Mouse (Mus musculus) heart, postnatal 14 days (tissue): ENCODE measurements around the gene Vwce. TPM values are rescaled to one million over a fixed set of nuclear protein-coding genes. Genes with fewer than 3 reads are reported as not detected.

Source experiments
- DNase-seq, 2 experiments: peaks; one replicate each; pipeline ENCODE4 v3.0.0; 2021 to 2022
- intact Hi-C: fragments of 180-260 bp; cut with DNase I; formaldehyde crosslinking; loops from one replicate; pipeline ENCODE4 v1.15.1; 2025
- long read RNA-seq, 2 experiments: library from polyadenylated mRNA; stranded (forward); transcript quantifications; one replicate each; pipeline ENCODE4 v2.0.0; 2021
- total RNA-seq, 2 experiments: library from RNA; stranded (reverse); gene quantifications; 2 replicates each; pipeline ENCODE4 v1.2.3; 2021

Gene Vwce
- under 1 TPM in 1 of 2 experiments, not detected in 1; 0.45 TPM for total RNA-seq
- long read RNA-seq, experiment 1: 0 reads
- long read RNA-seq, experiment 2: 0 reads

DNA sequence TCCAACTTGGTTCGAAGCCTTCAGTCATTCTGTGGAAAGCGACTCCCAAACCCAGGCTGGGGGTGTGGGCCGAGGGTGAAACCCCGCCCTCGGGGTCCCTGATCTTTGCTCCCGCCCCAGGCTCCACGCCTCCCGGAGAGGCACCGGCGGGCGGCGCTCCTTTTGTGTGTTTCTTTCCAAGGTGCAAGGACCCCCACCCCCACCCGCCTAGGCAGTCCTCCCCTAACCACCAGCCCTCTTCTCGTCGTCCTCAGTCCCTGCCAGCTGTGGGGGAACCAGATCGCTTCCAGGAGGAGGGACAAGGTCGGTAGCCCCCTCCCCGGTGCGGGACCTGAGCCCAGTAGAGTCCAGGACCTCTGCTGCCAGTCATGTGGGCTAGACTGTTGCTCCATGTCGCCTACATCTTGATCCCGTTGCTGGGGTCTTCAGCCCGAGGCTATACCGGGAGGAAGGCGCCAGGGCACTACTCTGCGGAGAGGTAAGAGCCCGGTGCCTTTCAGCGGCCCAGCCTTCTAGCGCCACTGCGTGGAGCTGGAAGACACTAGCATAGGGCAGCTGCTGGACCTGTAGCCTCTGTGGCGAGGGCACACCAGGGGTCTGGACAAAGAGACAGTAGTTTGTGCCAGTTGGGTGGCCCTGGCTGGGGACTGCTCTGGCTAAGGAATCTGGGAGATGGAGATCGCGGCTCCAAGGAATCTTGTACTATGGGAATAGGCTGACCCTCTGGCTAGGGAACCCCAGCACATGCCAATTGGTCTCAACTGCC is at the start of gene Vwce:
Gene Vwce, plus strand, starts transcription at position 108 of the 766 bp plus-strand sequence.
- peak; percentile 30 to 50 for DNase-seq
- intact Hi-C loops: no loop called here

DNA sequence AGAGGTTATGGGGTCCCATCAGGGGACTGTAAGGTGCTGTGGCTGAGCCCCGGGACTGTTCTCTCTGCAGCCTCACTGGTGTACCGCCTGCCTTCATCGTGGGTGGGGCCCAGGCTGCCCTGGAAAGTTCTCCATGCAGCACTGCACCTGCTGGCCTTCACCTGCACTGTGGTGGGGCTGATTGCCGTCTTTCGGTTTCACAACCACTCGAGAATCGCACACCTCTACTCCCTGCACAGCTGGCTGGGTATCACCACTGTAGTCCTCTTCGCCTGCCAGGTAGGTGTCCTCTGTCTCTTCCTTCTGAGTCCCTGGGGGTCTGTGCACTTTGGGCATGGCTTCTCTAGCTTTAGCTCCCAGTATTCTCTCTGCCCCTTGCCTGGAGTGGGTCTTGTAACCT is 48.9 kb upstream of the Vwce start:
- intact Hi-C loops: no loop called here
- no peak for DNase-seq

DNA sequence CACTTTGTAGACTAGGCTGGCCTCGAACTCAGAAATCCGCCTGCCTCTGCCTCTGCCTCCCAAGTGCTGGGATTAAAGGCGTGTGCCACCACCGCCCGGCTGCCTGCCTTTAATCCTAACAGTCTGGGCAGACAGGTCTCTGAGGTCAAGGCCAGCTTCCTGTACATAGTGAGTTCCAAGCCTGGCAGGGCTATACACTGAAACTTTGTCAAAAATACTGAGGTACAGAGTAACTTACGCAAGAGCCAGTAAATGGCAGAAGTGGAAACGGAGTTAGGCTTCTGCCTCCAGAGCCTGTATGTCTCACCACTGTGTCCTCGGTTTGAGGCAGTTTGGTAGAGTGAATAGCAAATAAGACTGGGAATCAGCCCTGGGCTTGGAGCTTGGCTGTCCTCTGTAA is 46.8 kb upstream of the Vwce start:
- intact Hi-C loops: no loop called here
- no peak for DNase-seq

DNA sequence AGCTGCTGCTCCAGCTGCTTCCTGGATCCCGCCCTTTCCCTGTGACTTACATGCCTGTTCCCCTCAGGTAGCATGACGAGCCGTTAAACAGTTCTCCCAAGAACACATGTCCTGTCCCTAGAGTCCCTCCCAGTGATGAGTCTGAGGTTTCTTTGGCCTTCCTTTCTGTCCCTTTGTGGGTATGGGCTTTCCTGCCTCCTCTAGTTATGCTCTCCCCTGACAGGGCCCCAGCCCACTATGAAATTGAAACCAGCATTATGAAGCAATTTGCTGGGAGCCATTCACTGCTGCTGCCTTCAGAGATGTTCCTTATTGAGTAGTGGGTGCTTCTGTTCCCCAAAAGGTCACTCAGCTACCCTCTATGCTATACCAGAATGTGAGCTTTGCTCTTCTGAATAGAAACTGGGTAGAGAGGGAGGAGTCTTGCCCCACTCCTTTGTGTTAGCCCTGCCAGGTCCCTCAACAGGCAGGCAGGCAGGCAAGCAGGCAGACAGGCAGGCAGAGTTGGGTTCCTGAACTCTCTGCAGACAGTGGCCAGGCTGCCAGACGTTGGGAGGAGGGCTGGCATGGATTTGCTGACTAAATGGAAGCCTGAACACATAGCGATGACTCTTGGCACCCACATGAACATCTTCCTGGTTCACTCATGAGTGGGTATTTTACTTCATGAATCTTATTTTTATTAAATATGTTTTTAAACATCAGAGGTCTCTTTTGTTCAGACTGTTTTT is 44.7 kb upstream of the Vwce start:
- intact Hi-C loops: no loop called here
- no peak for DNase-seq

DNA sequence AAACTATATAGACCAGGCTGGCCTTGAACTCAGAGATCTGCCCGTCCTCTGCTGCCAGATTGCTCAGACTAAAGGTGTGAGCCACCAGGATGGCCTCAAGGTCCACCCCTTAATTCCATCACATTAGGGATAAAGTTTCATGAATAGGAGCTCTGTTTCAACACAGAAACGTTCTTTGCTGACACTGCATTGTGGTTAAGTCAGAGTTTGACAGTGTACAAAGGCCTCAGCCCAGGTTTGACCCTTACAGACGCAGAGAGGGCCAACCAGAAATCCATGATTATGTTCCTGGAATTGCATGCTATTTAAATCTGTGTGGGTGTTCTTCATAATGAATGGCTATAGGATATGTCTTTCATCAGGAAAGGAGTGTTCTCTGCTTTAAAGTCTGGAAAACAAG is 43.7 kb upstream of the Vwce start:
- intact Hi-C loops: no loop called here
- no peak for DNase-seq

DNA sequence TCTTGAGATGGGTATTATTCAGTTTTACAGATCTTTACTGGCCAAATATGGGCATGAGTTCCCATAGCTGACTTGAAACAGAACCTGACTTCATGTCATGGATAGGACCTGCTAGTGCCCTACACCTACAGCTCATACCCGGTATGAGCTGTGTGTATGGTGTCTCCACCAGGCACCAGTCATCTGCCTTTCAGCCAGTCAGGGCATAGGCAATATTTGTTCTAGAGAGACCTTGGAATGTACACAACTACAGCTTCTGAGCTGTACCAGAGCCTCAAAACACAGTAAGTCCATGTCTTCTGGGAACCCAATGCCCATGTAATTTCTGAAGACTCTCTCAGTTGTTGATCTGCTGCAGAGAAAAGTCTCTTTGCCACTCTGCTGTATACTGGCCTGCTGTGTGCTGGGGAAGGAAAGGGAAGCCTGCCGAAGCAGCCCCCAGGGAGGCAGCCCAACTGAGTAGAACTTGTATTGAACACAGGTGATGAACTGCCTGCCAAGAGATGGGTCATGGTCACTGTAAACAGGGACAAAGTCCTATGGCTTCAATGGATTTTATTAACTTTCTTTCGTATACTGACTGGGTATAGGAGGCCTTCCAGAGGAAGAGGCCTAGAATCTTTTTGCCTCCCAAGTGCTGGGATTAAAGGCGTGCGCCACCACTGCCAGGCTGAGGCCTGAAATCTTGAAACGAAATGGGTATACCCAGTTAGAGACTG is 42.2 kb upstream of the Vwce start:
- no peak for DNase-seq
- intact Hi-C loops: no loop called here

DNA sequence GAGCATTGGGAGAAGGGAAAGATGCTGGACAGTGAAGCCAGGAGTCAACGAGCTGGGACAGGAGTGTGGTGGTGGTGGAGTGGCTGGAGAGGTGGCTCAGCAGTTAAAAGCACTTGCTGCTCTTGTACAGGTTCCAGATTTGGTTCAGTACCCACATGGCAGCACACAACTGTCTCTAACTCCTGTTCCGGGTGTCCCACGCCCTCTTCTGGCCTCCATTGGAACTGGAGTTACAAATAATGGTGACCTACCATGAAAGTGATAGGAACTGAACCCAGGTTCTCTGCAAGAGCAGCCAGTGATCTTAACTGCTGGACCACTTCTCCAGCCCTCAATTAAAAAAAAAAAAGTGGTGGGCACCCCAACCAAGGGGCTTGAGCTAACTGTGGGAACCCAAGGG is 35.8 kb upstream of the Vwce start:
- intact Hi-C loops: no loop called here
- peak in 1 of 2 experiments; percentile 14 for DNase-seq

DNA sequence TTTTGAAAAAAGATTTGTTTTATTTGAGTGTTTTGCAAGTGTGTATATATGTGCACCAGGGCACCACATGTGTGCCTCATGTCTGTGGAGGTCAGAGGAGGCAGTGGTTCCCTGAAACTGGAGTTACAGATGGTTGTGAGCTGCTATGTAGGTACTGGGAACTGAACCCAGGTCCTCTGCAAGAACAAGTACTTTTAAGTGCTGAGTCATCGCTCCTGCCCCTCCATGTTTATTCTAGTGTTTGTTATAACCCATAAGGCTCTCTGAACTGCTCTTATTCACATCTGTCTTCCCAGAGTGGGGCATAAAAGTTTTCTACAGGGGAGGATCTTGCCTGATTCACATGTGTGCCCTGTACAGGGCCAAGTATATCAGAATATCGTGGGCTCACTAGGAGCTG is 34.4 kb upstream of the Vwce start:
- intact Hi-C loops: loop anchor here (5.0 kb wide), 1 partner anchor 267 kb away; no protein-coding TSS in a partner anchor
- no peak for DNase-seq

DNA sequence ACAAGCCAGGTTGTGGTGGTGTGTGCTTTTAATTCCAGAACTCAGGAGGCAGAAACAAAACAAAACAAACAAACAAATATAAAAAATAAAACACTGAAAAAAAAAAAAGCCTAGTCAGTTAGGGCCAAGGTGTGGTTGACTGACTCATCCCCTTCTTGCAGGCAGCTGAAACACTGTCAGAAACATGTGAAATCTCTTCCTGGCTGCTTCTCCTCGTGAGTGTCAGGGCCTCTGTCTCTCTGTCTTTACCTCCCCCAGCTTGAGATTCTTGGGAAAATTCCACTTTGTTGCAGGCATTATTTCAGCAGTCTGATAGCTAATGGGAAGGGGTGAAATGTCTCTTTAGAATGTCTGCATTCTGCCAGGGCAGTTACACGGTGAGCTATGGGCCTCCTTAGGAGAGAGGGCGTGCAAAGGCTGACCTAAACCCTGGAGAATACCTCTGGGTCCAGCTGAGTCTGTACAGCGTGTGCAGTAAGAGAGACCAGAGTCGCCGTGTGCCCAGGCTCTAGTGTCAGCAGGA is 31.7 kb upstream of the Vwce start:
- intact Hi-C loops: loop anchor here (5.0 kb wide), 1 partner anchor 270 kb away; no protein-coding TSS in a partner anchor
- DNase-seq: no peak

DNA sequence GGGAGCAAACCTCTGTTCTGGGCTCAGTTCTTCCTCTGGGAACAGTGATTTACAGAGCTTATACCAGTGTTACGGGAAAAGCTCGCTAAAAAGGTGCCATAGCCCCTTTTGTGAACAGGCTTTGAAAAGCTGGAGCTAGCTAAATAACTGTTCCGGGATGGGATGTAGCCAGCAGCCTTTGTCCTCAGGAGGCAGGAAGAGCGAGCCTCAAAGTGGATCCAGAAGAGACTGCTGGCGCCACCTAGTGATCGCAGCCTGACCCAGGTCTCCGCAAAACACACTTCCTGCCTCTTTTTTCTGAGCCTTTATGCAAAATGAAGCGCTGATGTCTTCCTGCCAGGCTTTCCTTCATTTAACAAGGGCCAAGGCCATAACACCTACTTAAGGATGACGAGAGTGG is 31.2 kb upstream of the Vwce start:
- DNase-seq: peak; percentile 91 to 93
- intact Hi-C loops: loop anchor here (5.0 kb wide), 1 partner anchor 270 kb away; no protein-coding TSS in a partner anchor

DNA sequence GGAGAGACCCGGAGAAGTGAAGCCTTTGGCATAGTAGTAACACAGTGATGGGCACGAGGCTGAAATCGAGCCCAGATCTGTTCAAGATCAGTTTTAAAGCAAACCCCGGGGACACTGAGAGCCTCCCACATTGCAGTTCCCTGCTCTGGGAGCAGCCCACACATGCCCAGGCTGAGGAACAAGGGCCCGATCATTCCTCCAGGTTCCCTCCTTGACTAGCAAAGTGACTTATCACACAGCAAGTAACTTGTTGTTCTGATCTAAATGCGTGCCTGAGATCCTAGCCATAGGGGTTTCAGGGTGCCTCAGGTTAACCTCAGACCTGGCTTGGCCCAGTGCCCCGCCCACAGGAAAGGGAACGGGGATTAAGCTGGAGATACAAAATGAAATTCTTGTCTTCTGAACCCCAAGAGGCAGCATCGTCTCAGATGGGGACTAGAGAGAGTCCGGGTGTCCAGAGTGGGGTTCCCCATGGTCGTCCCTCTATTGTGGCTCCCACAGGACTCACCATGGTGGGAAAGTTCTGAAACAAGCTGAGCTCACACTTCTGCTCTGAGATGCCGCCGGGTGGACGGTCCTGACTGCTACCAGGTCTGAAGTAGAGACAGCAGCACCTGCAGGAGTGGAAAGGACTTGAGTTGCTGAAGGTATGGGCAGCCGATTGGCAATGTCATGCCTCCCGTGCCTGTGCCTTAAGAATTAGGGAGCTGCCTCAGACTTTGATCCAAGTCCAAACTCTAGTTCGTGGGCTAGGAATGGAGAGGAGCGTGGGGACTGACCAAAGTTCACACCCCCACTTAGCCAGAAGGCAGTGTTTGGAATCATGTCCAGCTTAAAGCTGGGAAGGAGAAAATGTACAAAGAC is 30.1 kb upstream of the Vwce start:
- intact Hi-C loops: loop anchor here (5.0 kb wide), 1 partner anchor 272 kb away; no protein-coding TSS in a partner anchor
- DNase-seq: peak in 1 of 2 experiments; percentile 12

DNA sequence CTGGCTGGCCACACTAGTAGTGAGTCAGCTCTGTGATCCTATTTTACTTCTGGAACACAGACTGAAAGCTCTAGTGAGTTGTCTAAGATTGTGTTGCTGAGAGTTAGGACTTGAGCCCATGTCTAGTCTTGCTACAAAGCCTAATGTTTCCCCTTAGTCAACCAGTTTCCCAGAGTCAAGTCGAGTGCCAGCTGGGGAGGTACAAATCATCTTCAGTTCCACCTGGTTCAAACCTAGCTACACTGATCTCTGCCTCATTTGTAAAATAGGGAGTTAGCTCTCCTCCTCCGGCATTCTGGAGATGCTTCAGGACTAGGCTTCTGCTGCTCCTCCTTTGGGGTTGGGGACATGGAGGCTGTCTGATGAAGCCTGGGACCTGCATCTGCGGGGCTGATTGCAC is 29.5 kb upstream of the Vwce start:
- no peak for DNase-seq
- intact Hi-C loops: loop anchor here (5.0 kb wide), 1 partner anchor 272 kb away; no protein-coding TSS in a partner anchor

DNA sequence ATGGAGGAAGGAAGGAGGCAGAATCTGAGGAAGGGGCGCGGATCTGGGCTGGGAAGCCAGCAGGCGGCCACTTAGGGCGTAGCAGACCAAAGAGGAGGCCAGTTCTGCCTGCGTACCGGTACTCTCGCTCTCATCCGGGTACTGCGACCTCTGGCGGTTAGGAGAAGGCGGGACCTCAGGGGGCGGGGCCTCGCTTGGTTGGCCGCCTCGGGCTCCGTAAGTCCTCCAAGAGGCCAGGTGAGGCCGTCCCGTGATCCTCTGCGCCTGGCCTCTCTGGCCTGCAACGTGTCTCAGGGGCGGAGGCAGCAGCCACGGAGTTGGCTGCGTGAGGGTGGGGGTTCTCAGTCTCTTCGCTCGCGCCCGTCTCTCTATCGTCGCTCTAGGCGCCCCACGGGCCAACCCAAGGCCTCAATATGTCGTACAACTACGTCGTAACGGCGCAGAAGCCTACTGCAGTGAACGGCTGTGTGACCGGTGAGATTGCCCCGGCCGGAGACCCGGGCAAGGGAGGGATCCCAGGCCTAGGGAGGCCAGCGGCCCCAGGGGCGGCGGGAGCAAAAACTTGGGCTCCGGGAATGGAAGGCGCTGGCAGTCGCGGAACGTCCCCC is 28.6 kb upstream of the Vwce start, which contains the start of the genes Ddb1 and Tkfc:
Gene Ddb1, plus strand, starts transcription at position 35 of the 608 bp plus-strand sequence.
Gene Tkfc, minus strand, starts transcription at position 362 of the 608 bp plus-strand sequence.
- intact Hi-C loops: loop anchor here (5.0 kb wide), 1 partner anchor 78 kb away; the partner anchor contains the start of genes Cpsf7 and Sdhaf2
- peak; percentile 98 to 99 for DNase-seq

DNA sequence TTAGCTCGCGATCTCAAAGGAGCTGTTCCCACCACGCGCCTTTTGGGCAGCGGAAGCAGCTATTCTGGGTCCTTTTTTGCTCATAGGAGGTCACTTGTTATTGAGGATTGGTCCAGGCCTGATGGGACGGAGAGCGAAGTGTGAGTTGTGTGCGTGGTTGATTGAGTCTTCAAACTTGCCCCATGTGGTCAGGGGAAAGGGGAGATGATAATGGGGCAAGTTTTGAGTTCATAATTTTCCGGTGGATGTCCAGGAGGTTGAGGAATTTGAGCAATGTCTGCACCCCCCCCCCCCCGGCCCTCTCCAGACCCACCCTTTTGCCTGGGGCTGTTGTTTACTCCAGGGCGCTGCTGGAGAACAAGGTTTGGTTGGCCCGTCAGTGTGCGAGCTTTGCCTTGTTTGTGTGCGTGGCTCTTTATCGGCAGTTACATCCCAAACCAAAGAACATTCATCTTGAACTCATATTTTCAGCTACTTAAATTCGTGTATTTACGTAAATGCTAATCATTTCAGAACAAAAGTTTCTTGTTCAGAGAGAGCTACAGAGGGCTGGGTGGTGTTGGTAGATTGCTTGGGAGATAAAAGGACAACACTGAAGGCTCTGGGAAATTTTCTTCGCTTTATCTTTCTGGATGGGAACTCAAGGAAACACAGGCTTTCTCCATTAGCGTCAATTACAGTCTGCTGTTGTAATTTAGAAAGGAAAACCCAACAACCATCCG is 28.0 kb upstream of the Vwce start:
- DNase-seq: peak in 1 of 2 experiments; percentile 10
- intact Hi-C loops: loop anchor here (1.0 to 5.0 kb wide), 2 partner anchors 51 to 79 kb away; partner anchors contain the start of genes Cpsf7 and Sdhaf2

DNA sequence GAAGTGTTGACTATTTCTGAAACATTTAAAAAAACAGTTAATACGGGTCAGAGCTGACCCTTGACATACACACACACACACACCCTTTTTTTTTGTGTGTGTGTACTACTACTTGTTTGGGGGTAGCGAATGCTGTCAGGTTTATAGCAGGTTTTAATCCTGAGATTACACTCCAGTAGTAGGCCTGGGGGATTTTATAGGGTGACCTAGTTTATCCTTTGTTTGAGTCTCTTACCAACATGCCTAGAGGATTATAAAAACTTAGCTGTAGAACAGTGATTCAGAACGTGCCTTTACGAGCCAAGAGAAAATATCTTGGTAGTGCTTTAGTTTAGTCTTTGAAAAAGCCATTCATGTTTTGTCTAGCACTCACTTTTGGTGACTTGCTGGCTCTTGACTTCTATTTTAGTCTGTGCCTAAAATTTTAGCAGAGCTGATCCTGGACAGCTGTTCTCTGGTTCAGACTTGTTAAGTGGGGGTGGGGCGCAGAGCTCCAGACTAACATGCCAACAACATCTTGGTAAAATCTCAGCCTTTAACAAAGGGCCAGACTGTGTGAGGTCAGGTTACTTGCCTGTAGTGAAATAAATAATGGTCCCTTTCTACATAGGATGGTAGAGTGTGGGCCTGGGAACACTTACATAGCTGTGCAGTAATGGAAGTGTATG is 25.3 kb upstream of the Vwce start:
- intact Hi-C loops: loop anchor here (5.0 kb wide), 1 partner anchor 81 kb away; the partner anchor contains the start of genes Cpsf7 and Sdhaf2
- DNase-seq: no peak

DNA sequence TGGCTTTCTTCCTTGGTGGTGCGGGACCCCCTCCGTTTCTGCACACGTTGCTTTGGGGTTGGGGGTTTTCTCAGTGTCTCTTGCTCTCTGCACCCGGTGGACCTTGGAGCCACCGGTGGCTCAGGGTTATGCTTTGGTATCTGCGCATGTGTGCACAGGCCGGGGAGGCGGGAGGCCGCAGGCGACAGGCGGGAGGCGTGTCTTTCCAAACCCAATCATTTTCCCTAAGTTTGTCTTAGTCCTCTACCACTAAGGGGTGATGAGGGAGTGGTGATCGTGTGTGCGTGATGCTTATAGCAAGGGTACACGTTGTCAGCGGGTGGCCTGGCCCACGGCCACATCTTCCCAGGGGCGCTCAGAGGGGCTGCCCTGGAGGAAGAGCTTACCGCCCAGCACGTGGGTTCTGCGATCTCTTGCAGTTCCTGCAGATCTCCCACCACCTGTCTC is 882 bp downstream of the Vwce start:
- DNase-seq: peak; percentile 41 to 50
- intact Hi-C loops: no loop called here

DNA sequence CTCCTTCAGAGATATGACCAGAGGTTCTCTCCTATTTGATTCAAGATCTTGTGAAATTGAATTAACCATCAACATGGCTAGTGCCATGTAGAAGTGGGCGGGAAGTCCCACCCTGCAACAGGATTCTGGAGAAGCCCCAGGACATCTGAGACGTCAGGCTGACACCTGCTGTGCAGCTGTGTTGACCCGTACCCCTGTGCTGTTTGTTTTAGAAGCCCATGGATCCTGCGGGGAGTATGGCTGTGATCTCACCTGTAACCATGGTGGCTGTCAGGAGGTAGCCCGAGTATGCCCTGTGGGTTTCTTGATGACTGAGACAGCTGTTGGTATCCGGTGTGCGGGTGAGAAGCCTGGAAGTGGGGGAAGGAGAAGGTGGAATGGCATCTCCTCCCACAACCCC is 3.8 kb downstream of the Vwce start:
- no peak for DNase-seq
- intact Hi-C loops: no loop called here
